Mouse (Mus musculus): ENCODE data around the gene Gstm4.

Gstm4 gene

GRCm38 (mm10) chr3:108044394-108045140 lies at the start of gene Gstm4:
Gene Gstm4 (minus strand): TSS chr3:108044894.
- DNase-seq = peak; percentile 78

GRCm38 (mm10) chr3:108094146-108094545 lies 49.5 kb upstream of the Gstm4 start:
- DNase-seq = no peak

- no peak for DNase-seq
These were observed 48.6 kb upstream of the Gstm4 start for GRCm38 (mm10) chr3:108093306-108093705.

- no peak for DNase-seq
These were observed 47.9 kb upstream of the Gstm4 start, which contains the start of gene Gnat2 for GRCm38 (mm10) chr3:108092536-108093115. Gene Gnat2 (plus strand): TSS chr3:108092789.

- DNase-seq = no peak
These were observed 47.3 kb upstream of the Gstm4 start for GRCm38 (mm10) chr3:108092030-108092429.

GRCm38 (mm10) chr3:108090561-108090960 lies 45.9 kb upstream of the Gstm4 start:
- no peak for DNase-seq

GRCm38 (mm10) chr3:108089916-108090315 lies 45.2 kb upstream of the Gstm4 start:
- DNase-seq = no peak

GRCm38 (mm10) chr3:108088842-108089380 lies 44.2 kb upstream of the Gstm4 start:
- DNase-seq = no peak

- DNase-seq = no peak
These were observed 42.6 kb upstream of the Gstm4 start for GRCm38 (mm10) chr3:108087329-108087728.

- DNase-seq = peak; percentile 68
These were observed 41.8 kb upstream of the Gstm4 start, which contains the start of gene Ampd2 for GRCm38 (mm10) chr3:108086470-108086979. Gene Ampd2 (minus strand): TSS chr3:108086651.

GRCm38 (mm10) chr3:108085721-108086469 lies 41.2 kb upstream of the Gstm4 start:
- peak; percentile 76 for DNase-seq

GRCm38 (mm10) chr3:108085281-108085720 lies 40.6 kb upstream of the Gstm4 start:
- peak; percentile 92 for DNase-seq

GRCm38 (mm10) chr3:108084767-108085270 lies 40.1 kb upstream of the Gstm4 start:
- DNase-seq = no peak

- peak; percentile 48 for DNase-seq
These were observed 39.3 kb upstream of the Gstm4 start for GRCm38 (mm10) chr3:108083904-108084407.

GRCm38 (mm10) chr3:108083161-108083560 lies 38.5 kb upstream of the Gstm4 start:
- DNase-seq = no peak

- DNase-seq = no peak
These were observed 37.7 kb upstream of the Gstm4 start for GRCm38 (mm10) chr3:108082251-108082875.

- no peak for DNase-seq
These were observed 37.0 kb upstream of the Gstm4 start for GRCm38 (mm10) chr3:108081681-108082080.

GRCm38 (mm10) chr3:108076836-108077235 lies 32.1 kb upstream of the Gstm4 start:
- no peak for DNase-seq

GRCm38 (mm10) chr3:108072983-108073569 lies 28.4 kb upstream of the Gstm4 start:
- DNase-seq = no peak

- DNase-seq = peak; percentile 58
These were observed 25.9 kb upstream of the Gstm4 start for GRCm38 (mm10) chr3:108070295-108071293.
